Mouse (Mus musculus) c-Kit-positive CD71-positive TER-119-positive erythroid progenitor cells, embryonic 14.5 days (primary cell): ENCODE data around the gene Rgs5.

Experiments
- DNase-seq: peaks from one replicate; pipeline ENCODE4 v3.0.0-alpha.2; 2013; ENCODE audit warnings: low spot score

Rgs5 gene

DNA sequence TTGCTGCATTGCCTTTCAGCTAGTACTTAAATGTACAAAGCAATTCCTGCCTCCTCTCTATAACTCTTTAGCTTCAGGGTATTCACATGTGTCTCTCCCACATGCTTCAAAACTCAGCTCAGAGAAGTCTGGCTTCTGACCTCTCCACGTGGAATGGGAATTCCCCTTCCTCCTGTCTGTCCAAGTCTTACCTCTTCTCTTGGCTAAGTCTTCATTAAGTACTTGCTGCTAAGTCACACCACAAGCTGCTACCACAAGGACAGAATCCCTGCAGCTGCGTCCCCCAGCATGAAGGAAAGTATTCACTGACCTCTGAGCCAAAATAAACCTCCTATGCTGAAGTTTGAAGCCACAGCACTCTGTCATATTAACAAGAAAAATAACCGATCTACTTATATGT is 71.0 kb downstream of the Rgs5 start:
- no peak for DNase-seq

DNA sequence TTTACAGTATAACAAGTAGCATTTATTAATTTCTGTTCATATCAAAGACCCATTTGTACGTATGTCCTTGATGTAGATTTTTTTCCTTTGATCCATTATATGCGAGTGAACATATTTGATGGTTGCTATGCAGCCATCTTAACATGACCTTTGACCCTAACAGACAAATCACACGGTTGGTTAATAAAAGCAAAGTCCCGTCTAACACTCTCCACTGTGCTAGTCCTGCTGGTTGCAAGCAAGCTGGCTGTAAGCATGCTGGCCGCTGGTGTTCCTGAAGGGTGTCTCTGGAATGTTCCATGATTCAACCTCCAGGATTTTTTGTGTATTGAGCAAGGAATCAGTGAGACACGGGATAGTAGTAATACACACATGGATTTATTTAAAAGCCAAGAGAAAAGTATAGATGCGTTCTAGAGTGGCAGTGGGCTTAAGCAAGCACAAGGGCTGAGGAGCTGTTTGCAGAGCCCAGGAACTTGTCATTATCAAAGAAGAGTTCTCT is 75.3 kb downstream of the Rgs5 start:
- DNase-seq: no peak

- no peak for DNase-seq
Measured at GRCm38 (mm10) chr1:169736139-169736538, 80.8 kb downstream of the Rgs5 start.

- no peak for DNase-seq
Measured at GRCm38 (mm10) chr1:169737231-169737630, 81.9 kb downstream of the Rgs5 start.

DNA sequence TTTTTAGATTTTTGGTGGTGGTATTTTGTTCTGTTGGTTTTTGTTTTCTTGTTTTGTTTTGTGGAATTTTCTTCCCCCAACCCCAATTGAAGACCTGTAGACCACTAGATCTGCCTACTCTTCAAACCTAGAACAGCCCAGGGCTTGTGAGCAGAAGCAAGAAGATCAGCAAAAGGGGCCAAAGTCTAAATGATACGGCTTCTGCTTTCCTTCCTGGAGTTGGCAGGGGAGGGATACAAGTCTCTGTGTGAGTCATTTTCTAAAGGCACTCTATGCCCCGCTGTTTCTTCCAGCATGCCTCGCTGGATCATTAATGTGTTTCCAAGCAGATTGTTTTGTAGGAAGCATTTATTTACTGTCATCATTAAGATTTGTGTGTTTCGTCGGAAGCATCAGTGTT is 85.8 kb downstream of the Rgs5 start:
- DNase-seq: no peak
